Mouse (Mus musculus) kidney, postnatal 0 days (tissue): Measurements from ENCODE around the gene 4930544D05Rik. TPM values are rescaled to one million over a fixed set of nuclear protein-coding genes. Genes with fewer than 3 reads are reported as not detected.

Experiments
- ATAC-seq: fragments of 200-750 bp; cut with Nextera tagmentation; replicated peaks from 2 replicates; pipeline ENCODE4 v1.8.0; 2017; ENCODE audit warnings: low read depth, moderate number of reproducible peaks, moderate TSS enrichment, moderate library complexity; ENCODE audit not compliant: low FRiP score
- DNase-seq: peaks from one replicate; pipeline ENCODE4 v3.0.0-alpha.2; 2016; ENCODE audit warnings: low spot score
- H3K27ac ChIP-seq: fragments of 300-500 bp; sonication (generic); 2 replicates; pipeline ENCODE4 v1.5.1; 2014; ENCODE audit warnings: mild to moderate bottlenecking
- H3K27me3 ChIP-seq: fragments of 300-500 bp; sonication (generic); 2 replicates; pipeline ENCODE4 v1.6.1; 2014; ENCODE audit warnings: low read length, mixed read lengths; ENCODE audit not compliant: insufficient read depth
- H3K36me3 ChIP-seq: fragments of 300-500 bp; sonication (generic); 2 replicates; pipeline ENCODE4 v1.6.1; 2014; ENCODE audit warnings: low read length, mixed read lengths; ENCODE audit not compliant: insufficient read depth
- H3K4me1 ChIP-seq: fragments of 300-500 bp; sonication (generic); replicated peaks from 2 replicates; pipeline ENCODE4 v1.6.1; 2014; ENCODE audit warnings: antibody characterized with exemption, low read length, mixed read lengths; ENCODE audit not compliant: insufficient read depth
- H3K4me2 ChIP-seq: fragments of 300-500 bp; sonication (generic); 2 replicates; pipeline ENCODE4 v1.6.1; 2014; ENCODE audit warnings: mild to moderate bottlenecking, low read length, moderate library complexity, mixed read lengths
- H3K4me3 ChIP-seq: fragments of 300-500 bp; sonication (generic); replicated peaks from 2 replicates; pipeline ENCODE4 v1.5.1; 2014; ENCODE audit warnings: low read depth, low read length
- H3K9ac ChIP-seq: fragments of 300-500 bp; sonication (generic); 2 replicates; pipeline ENCODE4 v1.6.1; 2014; ENCODE audit warnings: low read depth, low read length
- H3K9me3 ChIP-seq: fragments of 300-500 bp; sonication (generic); replicated peaks from 2 replicates; pipeline ENCODE4 v1.6.1; 2016; ENCODE audit warnings: low read length, inconsistent platforms, mixed read lengths
- CTCF ChIP-seq: IDR thresholded peaks from 2 replicates; pipeline ENCODE4 v1.5.1; 2016; ENCODE audit warnings: antibody characterized with exemption, low read depth, mild to moderate bottlenecking, moderate library complexity
- WGBS: fragments of 180-500 bp; shearing (Covaris S2); extraction: QIAGEN DNeasy Blood & Tissue Kit; methylation state at CpG from one replicate; pipeline ENCODE4 v1.1.7; 2014; 5-methylcytosine and 5-hydroxymethylcytosine counted together
- polyA plus RNA-seq: library from polyadenylated mRNA; unstranded; fragments of >200 nt; fragmentation: Nextera tagmentation; extraction: Ambion mirVana; gene quantifications from 2 replicates; pipeline ENCODE4 v1.2.1, GENCODE M21; 2015

Gene 4930544D05Rik
- polyA plus RNA-seq, 1 experiment from 2014 or later = not detected

GRCm38 (mm10) chr11:70583022-70583714 is 32.5 kb upstream of the 4930544D05Rik start:
- H3K36me3 ChIP-seq = no peaks in the 10 kb centered on the region
- H3K4me2 ChIP-seq = no peak overlapping the region
- DNase-seq (no peak), ATAC-seq (no peak)
- no peak overlapping the region for H3K9ac ChIP-seq
- 61% methylated on average over 6 of the region's 6 CpGs for WGBS
- H3K4me1 ChIP-seq = peaks cover 45% of the 10 kb centered on the region
- H3K4me3 ChIP-seq = no peak overlapping the region
- TF ChIP-seq CTCF = no peak
- H3K9me3 ChIP-seq = no peaks in the 10 kb centered on the region
- no peaks in the 10 kb centered on the region for H3K27me3 ChIP-seq
- H3K27ac ChIP-seq = peak overlapping the region; percentile 64

- Histone ChIP-seq H3K27ac (peak overlapping the region; percentile 64; the same call in 1 of the 2 replicates), H3K9me3 (no peaks in the 10 kb centered on the region), H3K4me1 (peaks cover 45% of the 10 kb centered on the region), H3K4me2 (no peak overlapping the region), H3K27me3 (no peaks in the 10 kb centered on the region), H3K36me3 (no peaks in the 10 kb centered on the region), H3K4me3 (no peak overlapping the region), H3K9ac (no peak overlapping the region)
- 79% methylated on average over 7 of the region's 7 CpGs for WGBS
- ATAC-seq (no peak), DNase-seq (no peak)
- 0 out of 2 replicates have a peak, but pooled peaks have one; percentile 24 for TF ChIP-seq CTCF
These were observed 31.9 kb upstream of the 4930544D05Rik start for GRCm38 (mm10) chr11:70583775-70584174.

- Histone ChIP-seq H3K9ac (no peak overlapping the region), H3K9me3 (no peaks in the 10 kb centered on the region), H3K27me3 (no peaks in the 10 kb centered on the region), H3K4me2 (no peak overlapping the region), H3K4me1 (peaks cover 31% of the 10 kb centered on the region), H3K27ac (peak overlapping the region; percentile 58), H3K36me3 (no peaks in the 10 kb centered on the region), H3K4me3 (no peak overlapping the region)
- TF ChIP-seq CTCF = no peak
- WGBS = 6% methylated on average over 7 of the region's 7 CpGs
- DNase-seq = peak; percentile 67
- ATAC-seq = peak; percentile 81
These were observed 30.2 kb upstream of the 4930544D05Rik start for GRCm38 (mm10) chr11:70585457-70585856.

GRCm38 (mm10) chr11:70586261-70586660 is 29.4 kb upstream of the 4930544D05Rik start:
- ATAC-seq = no peak
- no peak overlapping the region for H3K9ac ChIP-seq
- H3K27ac ChIP-seq = no peak overlapping the region
- no peak for TF ChIP-seq CTCF
- no peaks in the 10 kb centered on the region for H3K9me3 ChIP-seq
- no peak for DNase-seq
- peaks cover 30% of the 10 kb centered on the region for H3K4me1 ChIP-seq
- 86% methylated on average over 3 of the region's 3 CpGs for WGBS
- H3K4me2 ChIP-seq = no peak overlapping the region
- H3K4me3 ChIP-seq = no peak overlapping the region
- H3K36me3 ChIP-seq = no peaks in the 10 kb centered on the region
- H3K27me3 ChIP-seq = no peaks in the 10 kb centered on the region

GRCm38 (mm10) chr11:70586954-70587353 is 28.7 kb upstream of the 4930544D05Rik start:
- H3K4me2 ChIP-seq = no peak overlapping the region
- H3K36me3 ChIP-seq = no peaks in the 10 kb centered on the region
- H3K27me3 ChIP-seq = no peaks in the 10 kb centered on the region
- H3K4me1 ChIP-seq = peaks cover 30% of the 10 kb centered on the region
- TF ChIP-seq CTCF = no peak
- H3K27ac ChIP-seq = no peak overlapping the region
- 69% methylated on average over 5 of the region's 5 CpGs for WGBS
- H3K9ac ChIP-seq = no peak overlapping the region
- no peak overlapping the region for H3K4me3 ChIP-seq
- DNase-seq (no peak), ATAC-seq (no peak)
- H3K9me3 ChIP-seq = no peaks in the 10 kb centered on the region

GRCm38 (mm10) chr11:70591733-70592132 is 23.9 kb upstream of the 4930544D05Rik start:
- no peak for TF ChIP-seq CTCF
- H3K4me1 ChIP-seq = no peaks in the 10 kb centered on the region
- ATAC-seq (no peak), DNase-seq (no peak)
- no peak overlapping the region for H3K27ac ChIP-seq
- H3K4me2 ChIP-seq = no peak overlapping the region
- H3K27me3 ChIP-seq = no peaks in the 10 kb centered on the region
- no peaks in the 10 kb centered on the region for H3K9me3 ChIP-seq
- no peaks in the 10 kb centered on the region for H3K36me3 ChIP-seq
- H3K9ac ChIP-seq = no peak overlapping the region
- 75% methylated on average over 1 of the region's 1 CpGs for WGBS
- no peak overlapping the region for H3K4me3 ChIP-seq
